Mouse (Mus musculus): Measurements from ENCODE around the gene Stom.

GRCm38 (mm10) chr2:35308166-35308565, 28.6 kb downstream of the Stom start:
- no peak for TF ChIP-seq CTCF (IDR thresholded peaks at IDR 0.05)
- no peak for TF ChIP-seq POLR2A (IDR thresholded peaks at IDR 0.05; ENCODE audit: insufficient read depth, low read depth, low read length)
- no peak for TF ChIP-seq EP300 (IDR thresholded peaks at IDR 0.05; ENCODE audit: insufficient read depth, low read depth, low read length)
